Mouse (Mus musculus) hindbrain, embryonic 11.5 days (tissue): ENCODE results near the gene Tbc1d15. TPM values are rescaled to one million over a fixed set of nuclear protein-coding genes. Genes with fewer than 3 reads are reported as not detected.

ENCODE experiments used
- ATAC-seq: fragments of 200-750 bp; cut with Nextera tagmentation; 2 replicates; pipeline ENCODE4 v1.8.0; 2017; ENCODE audit warnings: mild to moderate bottlenecking, moderate TSS enrichment, moderate library complexity; ENCODE audit not compliant: low FRiP score
- DNase-seq: peaks from one replicate; pipeline ENCODE4 v3.0.0-alpha.2; 2015; ENCODE audit warnings: low spot score
- H3K27ac ChIP-seq: fragments of 300-500 bp; sonication (generic); 2 replicates; pipeline ENCODE4 v1.5.1; 2014; ENCODE audit warnings: mild to moderate bottlenecking, low read depth, low read length
- H3K27me3 ChIP-seq: fragments of 300-500 bp; sonication (generic); 2 replicates; pipeline ENCODE4 v1.6.1; 2014; ENCODE audit warnings: mild to moderate bottlenecking, low read length, moderate library complexity, mixed read lengths; ENCODE audit not compliant: control insufficient read depth, insufficient read depth
- H3K36me3 ChIP-seq: fragments of 300-500 bp; sonication (generic); 2 replicates; pipeline ENCODE4 v1.6.1; 2014; ENCODE audit warnings: mild to moderate bottlenecking, low read length, moderate library complexity, mixed read lengths; ENCODE audit not compliant: control insufficient read depth, insufficient read depth
- H3K4me1 ChIP-seq: fragments of 300-500 bp; sonication (generic); replicated peaks from 2 replicates; pipeline ENCODE4 v1.6.1; 2014; ENCODE audit warnings: low read length, mixed read lengths; ENCODE audit not compliant: control insufficient read depth, insufficient read depth
- H3K4me2 ChIP-seq: fragments of 300-500 bp; sonication (generic); replicated peaks from 2 replicates; pipeline ENCODE4 v1.6.1; 2014; ENCODE audit warnings: mild to moderate bottlenecking, low read depth, low read length
- H3K4me3 ChIP-seq: fragments of 300-500 bp; sonication (generic); 2 replicates; pipeline ENCODE4 v1.5.1; 2014; ENCODE audit warnings: low read depth, low read length
- H3K9ac ChIP-seq: fragments of 300-500 bp; sonication (generic); 2 replicates; pipeline ENCODE4 v1.6.1; 2014; ENCODE audit warnings: low read depth, low read length
- H3K9me3 ChIP-seq: fragments of 300-500 bp; sonication (generic); 2 replicates; pipeline ENCODE4 v1.6.1; 2016; ENCODE audit warnings: low read length; ENCODE audit not compliant: control insufficient read depth
- WGBS: fragments of 180-500 bp; shearing (Covaris S2); extraction: QIAGEN DNeasy Blood & Tissue Kit; methylation state at CpG from one replicate; pipeline ENCODE4 v1.1.7; 2014; 5-methylcytosine and 5-hydroxymethylcytosine counted together
- polyA plus RNA-seq: library from polyadenylated mRNA; unstranded; fragments of >200 nt; fragmentation: Nextera tagmentation; extraction: Ambion mirVana; gene quantifications from 2 replicates; pipeline ENCODE4 v1.2.1, GENCODE M21; 2014

Tbc1d15 gene
- polyA plus RNA-seq, 1 experiment from 2014 or later = 45.3 TPM

GRCm38 (mm10) chr10:115253521-115253920, 2.3 kb upstream of the Tbc1d15 start:
- H3K4me1 ChIP-seq = no peaks in the 10 kb centered on the region
- no peaks in the 10 kb centered on the region for H3K27me3 ChIP-seq
- ATAC-seq (no peak), DNase-seq (no peak)
- no peaks in the 10 kb centered on the region for H3K36me3 ChIP-seq
- 81% methylated on average over 3 of the region's 3 CpGs for WGBS
- H3K4me2 ChIP-seq = no peak overlapping the region
- H3K9ac ChIP-seq = no peak overlapping the region
- H3K9me3 ChIP-seq = no peaks in the 10 kb centered on the region
- H3K27ac ChIP-seq = no peak overlapping the region
- no peak overlapping the region for H3K4me3 ChIP-seq

- H3K4me3 ChIP-seq = peak overlapping the region; percentile 94
- DNase-seq (peak; percentile 34), ATAC-seq (no peak)
- H3K27ac ChIP-seq = no peak overlapping the region
- no peaks in the 10 kb centered on the region for H3K36me3 ChIP-seq
- no peaks in the 10 kb centered on the region for H3K27me3 ChIP-seq
- peak overlapping the region; percentile 3; the same call in 1 of the 2 replicates for H3K9ac ChIP-seq
- 16% methylated on average over 10 of the region's 10 CpGs for WGBS
- H3K4me2 ChIP-seq = peak overlapping the region; percentile 52
- H3K4me1 ChIP-seq = no peaks in the 10 kb centered on the region
- H3K9me3 ChIP-seq = no peaks in the 10 kb centered on the region
Observed at GRCm38 (mm10) chr10:115252321-115252757, 1.1 kb upstream of the Tbc1d15 start.

GRCm38 (mm10) chr10:115250235-115251087, 806 bp downstream of the Tbc1d15 start:
- Histone ChIP-seq H3K9ac (peak overlapping the region; percentile 85), H3K4me1 (no peaks in the 10 kb centered on the region), H3K9me3 (no peaks in the 10 kb centered on the region), H3K4me3 (peak overlapping the region; percentile 94), H3K27me3 (no peaks in the 10 kb centered on the region), H3K27ac (no peak overlapping the region), H3K4me2 (peak overlapping the region; percentile 58), H3K36me3 (no peaks in the 10 kb centered on the region)
- 37% methylated on average over 32 of the region's 38 CpGs for WGBS
- DNase-seq (peak; percentile 8), ATAC-seq (peak; percentile 17; the same call in 1 of the 2 replicates)

DNA sequence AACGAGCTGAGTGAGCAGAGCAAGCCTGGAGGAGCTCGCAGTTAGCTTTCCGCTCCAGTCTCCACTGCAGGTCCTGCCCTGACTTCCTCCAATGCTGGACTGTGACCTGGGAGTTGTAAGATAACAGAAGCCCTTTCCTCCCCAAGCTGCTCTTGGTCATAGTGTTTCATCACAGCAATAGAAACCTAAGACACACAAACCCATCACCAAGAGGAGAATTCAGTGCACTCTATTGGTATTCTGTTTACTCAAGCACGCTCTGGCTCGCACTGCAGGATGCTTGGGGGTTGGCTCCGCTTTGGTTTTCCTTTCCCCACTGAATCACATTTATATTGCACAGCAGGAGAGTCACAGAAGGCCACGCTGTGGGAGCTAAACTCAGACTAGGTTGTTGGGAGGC, 3.2 kb downstream of the Tbc1d15 start:
- H3K4me1 ChIP-seq = no peaks in the 10 kb centered on the region
- H3K36me3 ChIP-seq = no peaks in the 10 kb centered on the region
- H3K27me3 ChIP-seq = no peaks in the 10 kb centered on the region
- H3K4me3 ChIP-seq = no peak overlapping the region
- WGBS = 29% methylated on average over 7 of the region's 7 CpGs
- no peak for DNase-seq
- no peak overlapping the region for H3K9ac ChIP-seq
- ATAC-seq = no peak
- no peak overlapping the region for H3K4me2 ChIP-seq
- no peak overlapping the region for H3K27ac ChIP-seq
- no peaks in the 10 kb centered on the region for H3K9me3 ChIP-seq

DNA sequence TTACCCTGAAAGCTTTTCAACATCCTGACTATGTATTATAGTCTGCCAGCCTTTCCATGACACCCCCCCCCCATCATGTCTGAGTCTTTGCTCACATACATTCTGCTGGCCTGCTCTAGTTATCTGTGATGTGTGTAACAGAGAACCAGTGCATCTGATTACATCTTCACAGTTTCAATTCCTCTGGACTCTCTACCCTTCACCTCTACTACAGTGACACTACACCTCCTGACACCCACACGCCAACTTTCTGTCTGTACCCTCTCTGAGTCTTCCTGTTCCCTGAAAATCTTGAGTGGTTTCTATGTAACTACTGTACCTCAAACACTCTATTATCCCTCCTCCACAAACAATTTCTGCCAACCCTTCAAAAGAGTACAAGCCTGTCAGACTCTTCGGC, 5.8 kb downstream of the Tbc1d15 start:
- 96% methylated on average over 2 of the region's 2 CpGs for WGBS
- no peaks in the 10 kb centered on the region for H3K27me3 ChIP-seq
- no peaks in the 10 kb centered on the region for H3K9me3 ChIP-seq
- no peak overlapping the region for H3K9ac ChIP-seq
- no peak for ATAC-seq
- H3K4me3 ChIP-seq = no peak overlapping the region
- no peak overlapping the region for H3K4me2 ChIP-seq
- no peak for DNase-seq
- H3K4me1 ChIP-seq = no peaks in the 10 kb centered on the region
- H3K27ac ChIP-seq = no peak overlapping the region
- H3K36me3 ChIP-seq = no peaks in the 10 kb centered on the region

- Histone ChIP-seq H3K9ac (no peak overlapping the region), H3K36me3 (no peaks in the 10 kb centered on the region; the same call in 1 of the 2 replicates), H3K4me1 (no peaks in the 10 kb centered on the region), H3K4me3 (no peak overlapping the region), H3K27ac (no peak overlapping the region), H3K9me3 (no peaks in the 10 kb centered on the region), H3K4me2 (no peak overlapping the region), H3K27me3 (no peaks in the 10 kb centered on the region)
- ATAC-seq (no peak), DNase-seq (no peak)
- WGBS = 85% methylated on average over 8 of the region's 8 CpGs
Observed at GRCm38 (mm10) chr10:115241082-115241595, 10.1 kb downstream of the Tbc1d15 start.

DNA sequence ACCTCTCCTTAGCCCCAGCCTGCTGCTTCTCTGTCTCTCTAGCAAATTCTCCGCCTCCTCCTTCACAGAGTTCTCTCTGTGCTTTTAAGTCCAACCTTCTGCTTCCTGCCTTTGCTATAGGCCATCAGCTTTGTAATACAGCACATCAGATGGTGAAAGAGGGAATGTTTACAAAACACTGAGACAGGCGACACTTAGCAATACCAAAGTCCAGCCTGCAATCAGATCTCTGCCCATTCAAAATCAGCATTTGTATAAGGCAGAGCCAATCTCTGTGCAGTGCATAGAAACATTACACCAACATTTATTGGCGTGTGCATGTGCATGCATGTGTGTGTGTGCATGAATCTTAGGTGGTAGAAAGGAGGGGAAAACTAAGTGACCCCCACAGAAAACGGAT, 13.3 kb downstream of the Tbc1d15 start:
- H3K27ac ChIP-seq = no peak overlapping the region
- H3K4me3 ChIP-seq = no peak overlapping the region
- H3K36me3 ChIP-seq = no peaks in the 10 kb centered on the region; the same call in 1 of the 2 replicates
- DNase-seq (no peak), ATAC-seq (no peak)
- WGBS = 87% methylated on average over 4 of the region's 4 CpGs
- no peaks in the 10 kb centered on the region for H3K27me3 ChIP-seq
- no peaks in the 10 kb centered on the region for H3K4me1 ChIP-seq
- no peak overlapping the region for H3K4me2 ChIP-seq
- no peaks in the 10 kb centered on the region for H3K9me3 ChIP-seq
- H3K9ac ChIP-seq = no peak overlapping the region

GRCm38 (mm10) chr10:115236733-115237132, 14.5 kb downstream of the Tbc1d15 start:
- no peaks in the 10 kb centered on the region; the same call in 1 of the 2 replicates for H3K36me3 ChIP-seq
- ATAC-seq = no peak
- 91% methylated on average over 4 of the region's 4 CpGs for WGBS
- H3K4me1 ChIP-seq = no peaks in the 10 kb centered on the region
- no peak overlapping the region for H3K4me2 ChIP-seq
- DNase-seq = no peak
- H3K4me3 ChIP-seq = no peak overlapping the region
- no peaks in the 10 kb centered on the region for H3K9me3 ChIP-seq
- H3K9ac ChIP-seq = no peak overlapping the region
- H3K27ac ChIP-seq = no peak overlapping the region
- H3K27me3 ChIP-seq = no peaks in the 10 kb centered on the region

- H3K27ac ChIP-seq = no peak overlapping the region
- DNase-seq = no peak
- H3K4me1 ChIP-seq = no peaks in the 10 kb centered on the region
- H3K27me3 ChIP-seq = no peaks in the 10 kb centered on the region
- no peaks in the 10 kb centered on the region for H3K9me3 ChIP-seq
- no peak overlapping the region for H3K4me3 ChIP-seq
- no peak overlapping the region for H3K4me2 ChIP-seq
- ATAC-seq = no peak
- 92% methylated on average over 9 of the region's 9 CpGs for WGBS
- no peak overlapping the region for H3K9ac ChIP-seq
- no peaks in the 10 kb centered on the region; the same call in 1 of the 2 replicates for H3K36me3 ChIP-seq
Observed at GRCm38 (mm10) chr10:115235501-115235900, 15.8 kb downstream of the Tbc1d15 start.
